Mouse (Mus musculus) ES-CJ7 (cell line): ENCODE data around the gene Gdf7.
A peak's percentile ranks its signal among the peaks of the same experiment; 100 is the strongest.

Experiments used
- DNase-seq: peaks from one replicate; pipeline ENCODE4 v3.0.0; 2011; ENCODE audit warnings: low read depth, low spot score

Gene Gdf7

DNA sequence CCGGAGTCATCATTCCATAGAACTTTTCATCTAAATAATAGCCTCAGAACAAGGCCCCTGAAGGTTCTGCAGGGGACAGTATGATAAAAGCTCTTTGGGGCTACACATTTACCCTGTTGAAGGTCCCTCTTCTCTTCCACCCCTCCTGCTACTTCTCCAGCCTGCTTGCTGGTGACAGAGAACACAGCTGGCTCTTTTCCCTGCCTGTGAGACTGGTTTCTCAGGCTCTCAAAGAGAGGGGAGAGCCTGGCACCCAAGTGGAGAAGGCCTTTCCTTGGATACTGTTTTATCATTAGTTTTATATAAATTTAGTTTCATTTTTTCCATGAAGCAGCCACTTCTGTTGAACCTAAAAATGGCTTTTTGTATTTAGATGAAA, 25.9 kb upstream of the Gdf7 start:
- DNase-seq: no peak

DNA sequence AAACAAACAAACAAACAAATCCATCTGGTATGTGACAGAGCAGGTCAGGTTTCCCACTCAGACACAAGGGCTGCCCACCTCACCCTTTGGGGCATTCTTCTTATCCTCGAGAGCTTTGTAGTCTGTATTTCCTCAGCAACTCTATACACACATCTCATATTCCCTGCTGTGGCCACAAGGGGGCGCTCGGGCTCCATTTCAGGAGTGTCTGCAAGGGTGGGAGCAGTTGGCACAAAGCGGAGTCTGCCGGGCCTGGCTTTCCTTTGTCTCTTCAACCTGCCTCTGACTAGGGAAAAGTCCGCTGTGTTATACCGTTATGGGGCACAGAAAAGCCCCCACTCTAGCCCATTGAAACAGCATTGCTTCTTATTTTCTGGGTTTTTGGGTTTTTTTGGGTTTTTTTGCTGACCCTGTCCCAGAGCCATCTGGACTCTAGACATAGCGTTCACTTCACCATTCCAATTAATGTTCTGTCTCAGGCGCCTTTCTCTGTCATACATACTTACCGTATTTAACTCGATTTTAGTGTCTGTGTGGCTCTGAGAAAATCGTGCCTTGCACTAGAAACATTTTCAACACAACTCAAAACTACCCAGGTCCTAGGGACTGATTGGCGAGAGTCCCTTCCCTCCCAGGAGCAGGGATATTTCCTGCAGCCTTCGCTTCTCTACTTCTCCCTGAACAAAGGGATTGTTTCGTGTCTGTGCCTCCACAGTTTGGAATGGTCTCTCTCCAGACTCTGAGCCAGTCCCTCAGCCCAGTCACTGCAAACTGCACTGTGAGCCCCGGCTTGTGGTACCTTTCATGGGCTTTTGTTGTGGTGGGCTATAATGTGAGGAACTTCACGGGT, 25.3 kb upstream of the Gdf7 start:
- DNase-seq: peak; percentile 82

DNA sequence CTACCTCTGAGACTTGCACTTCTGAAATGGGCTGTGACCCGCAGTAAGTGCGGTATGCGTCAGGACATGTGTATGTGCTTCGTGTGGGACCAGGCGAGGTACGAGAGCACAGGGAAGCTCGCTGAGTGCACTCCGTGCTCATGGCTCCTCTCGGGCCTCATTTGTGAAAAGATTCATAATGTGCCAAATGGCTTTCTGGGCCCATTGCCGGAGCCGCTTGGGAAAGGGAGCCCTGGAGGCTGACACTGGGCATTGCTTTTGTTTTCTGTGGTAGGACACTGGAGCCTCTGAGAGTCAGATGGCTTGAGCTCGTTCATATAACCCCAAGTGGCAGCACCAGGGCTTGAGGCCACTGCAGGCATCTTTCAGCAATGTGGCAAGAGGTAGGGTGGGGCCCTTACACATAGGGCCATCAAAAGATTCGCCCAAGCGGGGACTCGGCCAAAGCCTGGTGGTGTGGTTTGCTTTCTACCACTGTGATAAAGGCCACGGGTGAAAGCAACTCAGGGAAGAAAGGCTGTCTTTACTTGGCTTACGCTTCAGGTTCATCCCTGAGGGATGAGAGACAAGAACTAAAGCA, 24.3 kb upstream of the Gdf7 start:
- DNase-seq: no peak

DNA sequence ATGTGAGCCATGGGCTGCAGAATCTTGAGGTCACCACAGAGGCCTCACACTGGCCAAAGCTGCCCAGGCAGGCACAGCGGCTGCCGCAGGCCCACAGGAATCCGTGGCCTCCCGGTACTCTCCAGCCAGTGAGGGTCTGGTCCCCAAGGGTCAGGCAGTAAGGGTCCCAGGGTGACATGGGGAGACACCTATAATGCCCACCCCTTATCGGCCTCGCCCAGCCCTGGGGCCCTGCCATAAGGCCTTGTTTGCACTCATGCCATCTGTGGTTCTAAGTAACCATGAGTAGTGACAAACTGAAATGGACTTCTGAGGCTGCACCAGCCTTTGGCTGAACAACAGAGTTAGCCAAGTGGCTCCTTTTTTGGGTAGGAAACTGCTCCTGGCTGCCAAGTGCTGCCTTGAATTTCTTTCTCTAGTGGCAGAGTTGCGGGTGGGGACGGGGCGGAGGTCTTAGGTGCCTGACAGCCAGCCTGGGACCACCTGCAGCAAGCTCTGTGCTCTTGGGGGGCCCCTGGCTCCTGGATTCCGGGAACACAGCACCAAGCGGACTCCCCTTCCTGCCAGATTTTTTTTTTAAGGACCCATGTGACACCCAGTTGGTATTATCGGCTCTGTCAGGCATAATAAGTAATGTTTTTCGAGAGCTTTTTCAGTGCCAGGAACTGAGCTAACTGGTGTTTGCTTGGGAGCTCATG, 23.6 kb upstream of the Gdf7 start:
- DNase-seq: no peak

DNA sequence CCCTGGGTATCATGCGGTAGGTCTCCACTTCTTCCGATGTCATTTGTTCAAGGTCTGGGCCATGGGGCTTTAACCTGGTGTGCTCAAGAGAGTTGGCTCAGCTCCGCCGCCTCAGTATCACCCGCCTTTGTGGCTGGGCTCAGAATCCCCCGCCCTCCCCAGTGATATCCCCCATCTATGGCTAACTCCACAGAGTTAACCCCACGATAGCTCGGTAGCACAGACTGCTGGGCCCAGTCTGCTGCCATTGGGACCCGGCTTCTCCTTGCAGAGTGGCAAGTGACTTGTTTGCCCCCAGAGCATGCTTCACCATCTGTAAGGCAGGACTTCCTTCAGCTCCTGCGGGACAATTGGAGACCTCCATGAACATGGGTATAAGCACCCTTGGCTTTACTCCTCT, 22.3 kb upstream of the Gdf7 start:
- no peak for DNase-seq

DNA sequence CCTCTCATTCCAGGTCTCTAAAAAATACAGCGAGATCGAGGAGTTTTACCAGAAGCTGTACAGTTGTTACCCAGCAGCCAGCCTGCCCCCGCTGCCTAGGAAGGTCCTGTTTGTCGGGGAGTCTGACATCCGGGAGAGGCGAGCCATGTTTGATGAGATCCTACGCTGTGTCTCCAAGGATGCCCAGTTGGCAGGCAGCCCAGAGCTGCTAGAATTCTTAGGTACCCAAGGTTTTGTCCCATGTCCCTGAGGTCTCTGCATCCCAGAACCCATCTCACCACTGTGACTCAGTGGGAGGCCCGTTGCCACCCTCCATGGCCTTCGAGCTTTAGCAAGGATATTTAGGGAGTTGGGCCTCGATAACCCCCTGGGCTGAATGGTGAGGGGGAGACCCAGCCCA, 19.8 kb upstream of the Gdf7 start:
- DNase-seq: no peak

DNA sequence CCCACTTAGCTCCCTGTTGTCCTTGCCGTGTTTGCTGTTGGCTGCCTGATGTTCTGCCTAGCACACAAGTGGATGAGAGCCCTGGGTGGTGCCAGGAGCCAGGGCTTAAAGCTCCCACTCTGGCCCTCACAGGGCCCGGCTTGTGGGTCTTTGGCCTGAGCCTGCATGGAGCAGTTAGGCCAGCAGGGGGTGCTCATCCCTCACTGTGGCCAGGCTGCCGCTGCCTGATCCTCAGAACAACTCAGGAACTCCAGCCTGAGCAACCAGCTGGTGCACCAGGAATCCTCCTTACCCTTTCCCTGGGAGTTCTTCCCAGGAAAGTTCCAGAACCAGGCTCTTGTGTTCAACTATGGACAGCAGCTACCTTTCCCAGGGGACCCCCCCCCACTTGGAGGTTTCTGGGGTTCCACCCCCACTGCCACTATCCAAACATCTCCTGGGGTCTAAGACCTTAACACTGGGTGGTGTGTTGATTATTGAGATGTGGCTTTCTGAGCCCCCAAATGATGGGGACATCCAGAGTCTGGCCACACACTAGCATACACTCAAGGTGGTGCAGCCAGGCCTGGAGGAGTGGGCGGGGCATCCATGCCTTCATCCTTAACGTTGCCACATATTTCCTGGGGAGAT, 18.4 kb upstream of the Gdf7 start:
- DNase-seq: peak; percentile 76

DNA sequence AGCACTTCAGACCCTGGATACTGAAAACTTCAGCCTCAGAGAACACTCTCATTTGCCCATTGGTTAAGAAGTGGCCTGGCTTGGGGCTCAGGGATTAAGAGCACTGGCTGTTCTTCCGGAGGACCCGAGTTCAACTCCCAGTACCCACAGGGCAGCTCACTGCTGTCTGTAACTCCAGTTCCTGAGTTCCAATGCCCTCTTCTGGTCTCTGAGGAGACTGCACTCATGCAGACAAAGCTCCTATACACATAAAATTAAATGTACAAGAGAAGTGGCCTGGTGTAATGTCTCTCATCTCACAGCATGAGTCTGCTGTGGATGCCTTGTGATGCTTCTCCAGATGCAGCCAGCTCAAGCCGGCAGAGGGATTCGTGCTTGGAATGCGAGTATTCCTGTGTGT, 14.8 kb upstream of the Gdf7 start:
- DNase-seq: peak; percentile 57

DNA sequence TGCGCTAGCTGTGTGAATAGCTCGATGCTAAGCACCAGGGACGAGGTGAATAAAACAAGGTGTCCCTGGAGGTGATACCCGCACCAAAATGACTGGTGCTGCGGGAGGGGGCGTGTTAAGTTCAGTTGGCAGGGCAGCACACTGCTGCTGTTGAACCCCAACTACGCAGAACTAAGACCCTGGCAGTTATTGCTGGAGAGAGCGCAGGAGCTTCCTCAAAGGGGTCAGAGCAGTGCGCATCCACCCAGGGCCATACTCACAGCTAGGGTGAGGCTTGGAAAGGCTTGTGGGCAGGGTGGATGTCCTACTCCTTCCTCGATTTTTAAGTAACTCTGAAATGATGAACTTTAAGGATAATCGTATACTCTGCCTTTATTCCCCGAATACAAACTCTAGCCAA, 12.0 kb upstream of the Gdf7 start:
- DNase-seq: no peak

DNA sequence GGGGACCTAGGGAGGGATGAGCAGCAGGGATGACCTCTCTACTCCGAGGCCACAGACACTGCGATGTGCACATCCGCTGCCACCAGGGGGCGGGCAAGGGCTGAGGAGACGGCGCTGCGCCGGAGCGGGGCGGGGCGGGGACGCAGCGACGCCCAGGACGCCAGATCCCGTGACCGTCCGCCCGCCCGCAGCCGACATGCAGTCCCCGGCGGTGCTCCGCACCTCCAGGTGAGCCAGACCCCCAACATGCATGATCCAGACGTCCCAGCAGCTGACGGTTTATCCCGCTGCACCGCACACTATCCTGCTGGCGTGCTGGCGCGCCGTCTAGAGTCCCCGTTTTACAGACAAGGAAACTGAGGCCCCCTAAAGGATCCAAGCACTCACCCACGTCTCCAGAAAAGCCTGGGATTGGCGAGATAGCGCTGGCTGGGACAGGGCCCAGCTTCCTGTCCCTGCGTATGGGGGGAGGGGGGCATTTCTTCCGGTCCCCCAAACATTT, 11.6 kb upstream of the Gdf7 start, which contains the start of gene Hs1bp3:
Hs1bp3 (plus strand) TSS at position 163 of the 502 bp plus-strand sequence.
- DNase-seq: peak; percentile 83

DNA sequence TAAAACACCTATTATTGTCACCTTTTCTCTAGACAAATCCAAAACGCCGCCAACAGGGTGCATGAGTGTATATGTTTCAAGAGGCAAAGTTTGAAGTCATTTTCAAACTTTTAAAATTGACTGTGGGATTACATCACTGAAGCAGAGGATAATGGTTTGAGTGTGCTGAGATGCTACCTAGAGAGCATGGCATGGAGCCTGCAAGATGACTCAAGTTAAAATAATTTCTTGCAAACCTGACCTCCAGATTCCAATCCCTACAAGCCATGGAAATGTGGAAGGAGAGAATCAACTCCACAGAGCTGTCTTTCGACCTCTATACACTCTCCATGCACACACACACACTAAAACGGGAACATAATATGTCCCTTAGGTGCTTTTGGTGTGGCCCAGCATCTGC, 10.5 kb upstream of the Gdf7 start:
- no peak for DNase-seq

DNA sequence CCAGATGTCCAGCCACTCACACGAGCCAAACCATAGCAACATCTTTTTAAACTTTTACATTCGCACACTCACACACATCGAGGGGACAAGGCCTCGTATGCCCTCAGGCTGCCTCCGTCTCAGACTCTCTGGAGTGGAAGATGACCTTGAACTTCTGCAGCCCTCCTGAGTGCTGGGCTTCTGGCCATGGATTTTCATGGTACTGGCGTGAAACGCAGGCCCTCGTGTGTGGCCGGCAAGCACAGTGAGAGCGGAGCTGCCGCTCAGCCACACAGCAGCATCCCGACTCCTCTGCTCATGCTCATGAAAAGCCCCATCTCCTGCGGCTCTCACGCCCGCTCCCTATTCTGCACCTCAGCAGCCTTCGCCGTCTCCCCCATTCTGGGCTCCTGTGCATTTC, 9.2 kb upstream of the Gdf7 start:
- no peak for DNase-seq

DNA sequence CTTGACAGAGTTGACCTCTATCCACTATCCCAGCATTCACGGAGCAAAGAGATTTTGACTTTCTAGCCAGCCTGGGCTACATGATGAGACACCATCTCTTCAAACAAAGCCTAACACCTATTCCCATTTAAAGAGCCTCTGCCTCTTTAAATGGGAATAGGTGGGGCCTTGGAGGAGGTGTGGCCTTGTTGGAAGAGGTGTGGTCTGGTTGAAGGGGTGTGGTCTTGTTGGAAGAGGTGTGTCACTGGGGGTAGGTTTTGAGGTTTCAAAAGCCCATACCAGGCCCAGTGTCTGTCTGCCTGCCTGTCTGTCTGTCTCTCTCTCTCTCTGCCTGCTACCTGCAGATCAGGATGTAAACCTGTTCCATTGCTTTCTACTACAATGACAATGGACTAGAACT, 5.2 kb upstream of the Gdf7 start:
- peak; percentile 64 for DNase-seq

DNA sequence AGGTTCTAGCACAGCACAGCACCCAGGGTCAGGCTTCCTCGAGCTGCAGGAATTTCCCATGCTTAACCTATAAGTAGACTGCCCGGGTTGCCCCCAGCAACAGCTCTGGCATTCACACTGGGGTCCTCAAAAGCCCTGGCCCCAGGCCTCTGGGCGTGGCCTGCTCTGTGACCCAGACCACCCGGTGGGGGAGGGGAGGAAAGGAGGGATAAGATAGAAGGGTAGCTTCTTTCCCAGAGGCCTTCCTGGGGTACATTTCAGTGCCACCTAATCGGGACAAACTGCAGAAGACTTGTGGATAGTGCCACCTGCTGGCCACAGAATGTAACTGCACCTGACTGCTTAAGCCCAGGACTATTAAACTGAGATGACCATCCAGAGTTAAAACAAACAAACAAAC, 4.7 kb upstream of the Gdf7 start:
- peak; percentile 74 for DNase-seq

DNA sequence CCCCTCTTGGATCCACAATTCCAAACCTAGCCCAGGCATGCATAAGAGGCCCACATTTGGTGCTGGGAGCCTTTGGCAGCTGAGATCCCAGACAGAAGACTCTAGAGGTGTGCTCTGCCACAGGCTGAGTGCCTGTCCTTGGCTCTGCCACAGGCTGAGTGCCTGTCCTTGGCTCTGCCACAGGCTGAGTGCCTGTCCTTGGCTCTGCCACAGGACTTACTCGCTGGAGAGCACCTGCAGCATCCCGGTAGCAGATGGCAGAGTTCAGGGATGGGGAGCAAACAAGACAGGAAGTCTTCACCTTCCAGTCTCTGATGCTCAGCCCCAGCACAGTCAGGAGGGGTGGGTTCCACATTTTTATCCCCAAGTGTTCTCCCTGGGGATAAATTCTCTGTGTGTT, 3.5 kb upstream of the Gdf7 start:
- DNase-seq: no peak

DNA sequence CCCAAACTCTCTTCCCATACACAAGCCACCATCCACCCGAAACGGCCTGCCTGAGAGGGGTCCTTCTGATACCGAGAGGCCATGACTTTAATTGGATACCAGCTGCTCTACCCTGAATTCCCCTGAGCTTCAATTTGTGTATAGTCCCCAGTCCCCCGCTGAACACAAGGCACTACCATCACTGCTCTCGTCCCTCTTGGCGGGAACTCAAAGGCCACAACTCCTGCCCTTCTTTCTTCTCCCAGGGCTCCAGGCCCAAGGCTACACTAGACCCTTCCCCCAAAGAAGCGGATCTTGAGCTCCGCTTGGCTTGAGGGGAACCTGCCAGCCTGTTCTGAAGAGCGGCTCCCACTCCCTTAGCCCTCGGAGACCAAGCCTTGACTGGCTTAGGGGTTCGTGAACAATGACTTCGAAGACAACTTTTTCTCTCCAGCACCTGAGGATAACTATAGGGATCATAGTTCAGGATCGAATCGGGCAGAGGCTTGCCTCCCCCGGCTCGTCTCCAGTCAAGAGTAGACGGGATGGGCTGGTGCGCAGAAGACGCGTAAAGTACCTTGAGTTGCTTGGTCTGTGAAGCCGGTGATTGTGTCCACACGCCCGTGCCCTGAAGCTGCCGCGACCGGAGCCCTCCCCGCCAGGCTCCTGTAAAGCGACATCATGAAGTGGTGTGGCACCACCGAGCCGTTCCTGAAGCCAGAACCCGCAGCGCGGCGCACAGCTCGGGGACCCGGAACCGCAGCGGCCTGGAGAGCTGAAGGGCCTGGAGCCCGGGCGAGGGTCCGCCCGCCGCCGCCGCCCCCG, 541 bp downstream of the Gdf7 start:
- no peak for DNase-seq

DNA sequence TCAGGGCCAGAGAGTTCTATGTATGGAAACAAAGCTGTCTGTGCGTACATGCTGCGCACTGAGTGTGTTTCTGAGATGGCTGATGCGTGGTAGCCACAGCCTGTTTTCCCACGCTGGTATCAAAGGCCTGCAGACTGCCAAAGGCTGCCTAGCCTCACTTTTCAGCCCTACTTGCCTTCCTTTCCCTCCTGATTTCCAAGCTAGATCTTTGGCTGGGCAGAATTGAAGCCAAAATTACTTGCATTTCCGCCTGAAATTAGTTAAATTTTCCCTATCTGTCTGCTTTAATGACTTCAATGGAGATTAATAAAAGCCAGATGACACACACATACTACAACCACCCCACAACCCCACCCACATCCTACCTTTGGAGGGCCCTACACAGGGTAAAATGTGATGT, 1.2 kb downstream of the Gdf7 start:
- DNase-seq: no peak

DNA sequence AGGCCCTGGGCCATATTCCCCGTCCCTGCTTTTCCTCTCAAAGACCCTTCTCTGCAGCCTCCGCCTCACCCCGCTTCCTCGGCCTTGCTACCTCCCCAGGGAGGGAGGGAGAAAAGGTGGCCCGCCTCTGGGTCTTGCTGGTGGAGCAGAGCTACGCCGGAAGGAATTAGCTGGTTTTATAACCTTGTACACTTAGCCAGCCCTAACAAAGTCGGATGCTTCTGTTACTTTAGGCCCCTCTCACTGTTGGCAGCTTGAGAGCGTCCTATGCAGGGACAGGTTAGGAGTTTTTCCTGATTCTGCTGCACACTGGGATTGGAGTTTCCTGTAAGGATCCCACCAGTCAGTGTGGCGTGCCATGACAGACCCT, 1.7 kb downstream of the Gdf7 start:
- DNase-seq: no peak

DNA sequence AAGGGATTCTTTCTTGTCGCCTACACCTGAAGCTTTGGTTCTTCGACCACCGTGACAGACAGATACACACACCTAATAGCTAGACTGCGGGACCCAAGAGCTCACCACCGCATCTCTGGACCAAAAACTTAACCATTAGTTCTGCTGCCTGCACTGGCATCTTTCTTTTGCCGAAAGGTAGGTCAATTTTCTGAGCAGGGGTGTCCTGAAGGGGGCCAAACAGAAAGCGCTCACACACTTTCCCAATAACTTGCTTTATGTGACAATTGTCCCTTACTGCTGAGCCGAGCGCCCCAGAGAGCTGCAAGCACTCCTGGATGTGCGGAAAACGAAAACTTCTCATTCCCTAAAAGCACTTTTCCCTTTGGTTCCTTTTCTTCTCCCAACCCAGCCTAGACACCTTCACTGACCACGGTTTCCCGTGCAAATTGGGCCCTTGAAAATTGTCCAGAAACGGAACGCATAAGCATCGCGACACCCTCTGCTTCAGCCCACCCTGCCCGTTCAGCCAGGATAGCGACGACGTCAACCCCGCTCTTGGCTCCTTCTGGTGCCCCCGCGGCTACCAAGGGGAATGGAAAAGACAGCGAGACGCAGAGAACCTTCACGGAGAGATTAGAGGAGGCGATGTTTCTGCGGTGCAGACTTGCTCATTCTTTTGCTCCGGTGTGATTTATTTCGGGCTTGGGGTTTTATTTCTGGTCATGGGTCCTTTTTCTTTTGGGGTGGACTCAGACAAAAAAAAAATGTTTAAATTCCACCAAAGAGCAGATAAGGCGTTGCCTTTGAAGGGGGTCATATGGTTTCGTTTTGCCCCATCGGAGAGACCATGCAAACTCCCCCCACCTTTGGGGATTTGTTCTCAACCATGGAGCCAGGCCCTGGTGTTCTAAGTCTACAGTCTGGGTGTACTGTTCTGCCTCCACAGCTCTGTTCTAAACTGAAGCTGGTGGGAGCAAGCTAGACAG, 2.3 kb downstream of the Gdf7 start:
- no peak for DNase-seq
